Mouse (Mus musculus) small intestine, adult 2 months (tissue): ENCODE measurements around the gene Six2. TPM values are rescaled to one million over a fixed set of nuclear protein-coding genes. Genes with fewer than 3 reads are reported as not detected.

ENCODE experiments used
- H3K27ac ChIP-seq: fragments of 200-500 bp; 2 replicates; pipeline ENCODE4 v1.5.1; 2012; ENCODE audit warnings: low read depth, low read length, control low read depth, inconsistent platforms; ENCODE audit not compliant: insufficient read depth
- H3K27me3 ChIP-seq: fragments of 200-500 bp; 2 replicates; pipeline ENCODE4 v1.6.1; 2012; ENCODE audit warnings: mild to moderate bottlenecking, moderate library complexity, low read length, inconsistent platforms; ENCODE audit not compliant: control insufficient read depth, insufficient read depth
- H3K36me3 ChIP-seq: fragments of 200-500 bp; 2 replicates; pipeline ENCODE4 v1.6.1; 2012; ENCODE audit warnings: mild to moderate bottlenecking, low read length, control low read depth, inconsistent platforms; ENCODE audit not compliant: control insufficient read depth, insufficient read depth
- H3K4me1 ChIP-seq: fragments of 200-500 bp; 2 replicates; pipeline ENCODE4 v1.6.1; 2012; ENCODE audit warnings: low read length, inconsistent platforms, mixed read lengths; ENCODE audit not compliant: control insufficient read depth, insufficient read depth, insufficient read length
- H3K4me3 ChIP-seq: fragments of 200-500 bp; 2 replicates; pipeline ENCODE4 v1.5.1; 2012; ENCODE audit warnings: low read depth, mild to moderate bottlenecking, control low read depth, inconsistent platforms, low read length, moderate library complexity
- CTCF ChIP-seq: fragments of 200-500 bp; IDR thresholded peaks from 2 replicates; pipeline ENCODE4 v1.5.1; 2012; ENCODE audit warnings: low read depth, mild to moderate bottlenecking, control low read depth, inconsistent platforms, low read length, moderate library complexity, mixed read lengths; ENCODE audit not compliant: insufficient replicate concordance, insufficient read length; ENCODE audit errors: extremely low read depth
- POLR2A ChIP-seq: fragments of 200-500 bp; IDR thresholded peaks from 2 replicates; pipeline ENCODE4 v1.6.1; 2012; ENCODE audit warnings: low read depth, mild to moderate bottlenecking, control low read depth, inconsistent platforms, low read length, moderate library complexity
- WGBS: fragments of 180-500 bp; shearing (Covaris S2); methylation state at CpG from one replicate; pipeline ENCODE4 v1.1.7; 2018; 5-methylcytosine and 5-hydroxymethylcytosine counted together
- polyA plus RNA-seq: library from polyadenylated mRNA; depleted of rRNA; stranded (reverse); fragments of >200 nt; gene quantifications from 2 replicates; pipeline ENCODE4 v1.2.3, GENCODE M21; 2012; rRNA removed

The Six2 gene
- polyA plus RNA-seq, 1 experiment = not detected

DNA sequence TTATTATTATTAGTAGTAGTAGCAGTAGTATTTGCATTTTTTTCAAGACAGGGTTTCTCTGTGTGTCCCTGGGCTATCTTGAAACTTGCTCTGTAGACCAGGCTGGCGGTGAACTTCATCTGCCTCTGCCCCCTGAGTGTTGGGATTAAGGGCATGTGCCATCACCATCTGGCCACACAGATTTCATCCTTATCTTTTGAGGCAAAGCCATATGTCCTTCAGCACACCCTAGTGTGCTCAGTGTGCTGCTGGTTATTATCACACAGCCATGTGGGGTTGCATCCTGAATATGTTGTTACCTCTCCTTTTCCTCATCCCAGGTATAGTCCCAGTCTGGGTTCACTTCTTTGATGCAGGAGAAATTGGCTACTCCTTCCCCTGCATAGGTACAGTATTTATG lies 28.1 kb downstream of the Six2 start:
- TF ChIP-seq POLR2A = no peak
- TF ChIP-seq CTCF = no peak
- Histone ChIP-seq H3K27ac (no peak overlapping the region), H3K27me3 (peaks cover 3% of the 10 kb centered on the region; the same call in 1 of the 2 replicates), H3K4me3 (no peak overlapping the region), H3K36me3 (no peaks in the 10 kb centered on the region), H3K4me1 (no peaks in the 10 kb centered on the region)
- WGBS = 88% methylated on average over 1 of the region's 1 CpGs

- no peaks in the 10 kb centered on the region for H3K4me1 ChIP-seq
- WGBS = 7% methylated on average over 36 of the region's 36 CpGs
- H3K4me3 ChIP-seq = no peak overlapping the region
- TF ChIP-seq CTCF (no peak), POLR2A (no peak)
- no peak overlapping the region for H3K27ac ChIP-seq
- peaks cover 5% of the 10 kb centered on the region for H3K27me3 ChIP-seq
- no peaks in the 10 kb centered on the region for H3K36me3 ChIP-seq
Observed at GRCm38 (mm10) chr17:85645718-85646665, 42.1 kb downstream of the Six2 start.

DNA sequence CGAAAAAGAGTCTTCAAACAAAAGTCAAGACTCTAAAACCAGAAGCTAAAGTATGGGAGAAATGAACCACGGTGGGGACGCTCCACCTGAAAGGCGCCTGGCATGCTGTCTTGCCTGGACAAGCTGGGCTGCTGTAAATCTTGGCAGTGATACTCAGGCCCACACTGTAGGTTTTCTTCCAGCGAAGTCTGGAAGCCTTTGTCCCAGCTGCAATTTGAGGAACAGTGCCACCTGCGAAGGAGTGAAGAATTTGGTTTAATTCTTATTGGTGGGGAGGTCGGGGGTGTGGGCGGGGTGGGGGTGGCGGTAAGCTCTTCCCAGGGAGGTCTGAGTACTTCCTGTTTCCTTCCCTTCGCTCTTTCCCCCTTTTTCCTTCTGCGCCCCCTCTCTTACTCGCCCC lies 42.8 kb downstream of the Six2 start:
- TF ChIP-seq POLR2A (no peak), CTCF (no peak)
- H3K36me3 ChIP-seq = no peaks in the 10 kb centered on the region
- no peak overlapping the region for H3K27ac ChIP-seq
- H3K4me3 ChIP-seq = no peak overlapping the region
- peaks cover 5% of the 10 kb centered on the region for H3K27me3 ChIP-seq
- WGBS = 20% methylated on average over 10 of the region's 12 CpGs
- H3K4me1 ChIP-seq = no peaks in the 10 kb centered on the region

GRCm38 (mm10) chr17:85637876-85638275 lies 50.2 kb downstream of the Six2 start:
- TF ChIP-seq CTCF = no peak
- no peak for TF ChIP-seq POLR2A
- 32% methylated on average over 5 of the region's 6 CpGs for WGBS
- no peaks in the 10 kb centered on the region for H3K4me1 ChIP-seq
- H3K27me3 ChIP-seq = no peaks in the 10 kb centered on the region; the same call in 1 of the 2 replicates
- H3K27ac ChIP-seq = no peak overlapping the region
- H3K36me3 ChIP-seq = no peaks in the 10 kb centered on the region
- no peak overlapping the region for H3K4me3 ChIP-seq

Other genes with a start within 250 kb of the Six2 start
- not detected in 2 replicates for gene Six3, start 74.7 kb downstream of the Six2 start, polyA plus RNA-seq